Mouse (Mus musculus) kidney, adult 2 months (tissue): ENCODE data around the gene Serf2. TPM values are rescaled to one million over a fixed set of nuclear protein-coding genes. Genes with fewer than 3 reads are reported as not detected.

Experiments
- DNase-seq: peaks from one replicate; pipeline ENCODE4 v3.0.0; 2021
- H3K27ac ChIP-seq: fragments of 200-500 bp; 2 replicates; pipeline ENCODE4 v1.5.1; 2012; ENCODE audit warnings: low read depth, low read length, control low read depth, inconsistent platforms; ENCODE audit not compliant: insufficient read depth
- H3K27me3 ChIP-seq: fragments of 200-500 bp; replicated peaks from 2 replicates; pipeline ENCODE4 v1.6.1; 2012; ENCODE audit warnings: mild to moderate bottlenecking, moderate library complexity, low read length, inconsistent platforms; ENCODE audit not compliant: control insufficient read depth, insufficient read depth
- H3K36me3 ChIP-seq: fragments of 200-500 bp; 2 replicates; pipeline ENCODE4 v1.6.1; 2012; ENCODE audit warnings: mild to moderate bottlenecking, moderate library complexity, low read length, inconsistent platforms; ENCODE audit not compliant: control insufficient read depth, insufficient read depth
- H3K4me1 ChIP-seq: fragments of 200-500 bp; 2 replicates; pipeline ENCODE4 v1.6.1; 2011; ENCODE audit warnings: low read length; ENCODE audit not compliant: control insufficient read depth, insufficient read depth
- H3K4me3 ChIP-seq: fragments of 200-500 bp; 2 replicates; pipeline ENCODE4 v1.5.1; 2011; ENCODE audit warnings: mild to moderate bottlenecking, low read depth, low read length, control low read depth; ENCODE audit not compliant: insufficient read depth
- CTCF ChIP-seq: fragments of 200-500 bp; conservative IDR thresholded peaks from 2 replicates; pipeline ENCODE4 v1.5.1; 2011; ENCODE audit warnings: low read depth, mild to moderate bottlenecking, control low read depth, low read length, moderate library complexity, mixed read lengths; ENCODE audit not compliant: insufficient read depth, insufficient read length
- POLR2A ChIP-seq: fragments of 200-500 bp; IDR thresholded peaks from one replicate; pipeline ENCODE4 v1.6.1; 2011; ENCODE audit warnings: low read depth, low read length, control low read depth
- WGBS: fragments of 180-500 bp; shearing (Covaris S2); methylation state at CpG from one replicate; pipeline ENCODE4 v1.1.7; 2018; 5-methylcytosine and 5-hydroxymethylcytosine counted together
- polyA plus RNA-seq: library from polyadenylated mRNA; depleted of rRNA; stranded (reverse); fragments of >200 nt; gene quantifications from 2 replicates; pipeline ENCODE4 v1.2.3, GENCODE M21; 2012

The Serf2 gene
- polyA plus RNA-seq, 1 experiment: 400 TPM

GRCm38 (mm10) chr2:121446506-121446905 lies 2.5 kb upstream of the Serf2 start:
- H3K4me3 ChIP-seq: no peak overlapping the region
- no peak overlapping the region for H3K27ac ChIP-seq
- H3K4me1 ChIP-seq: peaks cover 16% of the 10 kb centered on the region
- DNase-seq: no peak
- no peaks in the 10 kb centered on the region for H3K27me3 ChIP-seq
- WGBS: 75% methylated on average over 4 of the region's 4 CpGs
- TF ChIP-seq CTCF: no peak
- no peak for TF ChIP-seq POLR2A
- peaks cover 4% of the 10 kb centered on the region for H3K36me3 ChIP-seq

DNA sequence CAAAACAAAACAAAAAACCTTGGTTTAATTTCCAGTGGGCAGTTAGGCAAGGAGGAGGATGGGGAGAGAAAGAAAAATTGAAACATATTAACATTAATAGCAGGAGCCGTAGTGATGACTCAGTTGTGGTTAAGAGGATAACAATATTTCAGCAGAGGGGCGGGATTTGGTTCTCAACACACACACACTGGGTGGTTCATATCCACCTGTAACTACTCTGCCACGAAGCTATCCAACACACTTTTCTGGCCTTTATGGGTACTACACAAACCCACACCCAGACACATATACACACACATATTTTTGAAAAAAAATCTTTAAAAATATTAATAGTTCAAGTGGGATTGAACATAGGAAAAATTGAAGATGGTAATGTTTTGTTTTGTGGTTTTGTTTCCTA lies 2.0 kb upstream of the Serf2 start:
- Histone ChIP-seq H3K27ac (no peak overlapping the region), H3K36me3 (peaks cover 4% of the 10 kb centered on the region), H3K4me1 (peaks cover 14% of the 10 kb centered on the region; the same call in 1 of the 2 replicates), H3K27me3 (no peaks in the 10 kb centered on the region), H3K4me3 (no peak overlapping the region)
- no peak for DNase-seq
- WGBS: 94% methylated on average over 3 of the region's 3 CpGs
- TF ChIP-seq POLR2A: no peak
- TF ChIP-seq CTCF: no peak

DNA sequence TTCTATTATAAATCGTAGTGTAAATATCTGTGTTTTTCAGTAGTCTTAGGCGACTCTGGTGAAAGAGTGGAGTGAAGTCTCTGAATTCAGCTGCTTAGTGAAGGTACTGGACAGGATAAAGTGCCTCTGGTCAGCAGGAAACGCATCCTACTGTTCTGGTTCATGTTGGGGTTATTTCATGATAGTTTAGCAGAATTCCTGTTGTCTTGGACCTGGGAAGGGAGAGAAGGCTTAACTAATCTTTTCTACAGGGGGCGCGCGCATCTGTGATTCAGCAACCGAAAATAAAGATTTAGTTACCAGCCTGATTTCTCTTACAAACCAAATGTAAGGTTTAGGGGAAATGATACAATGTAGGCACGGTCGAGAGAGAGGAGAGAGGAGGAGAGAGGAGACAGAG lies 859 bp upstream of the Serf2 start:
- 9% methylated on average over 9 of the region's 9 CpGs for WGBS
- H3K27me3 ChIP-seq: no peaks in the 10 kb centered on the region
- H3K27ac ChIP-seq: peak overlapping the region; percentile 99
- H3K4me3 ChIP-seq: no peak overlapping the region
- DNase-seq: peak; percentile 74
- TF ChIP-seq CTCF: no peak
- TF ChIP-seq POLR2A: no peak
- peaks cover 9% of the 10 kb centered on the region; the same call in 1 of the 2 replicates for H3K4me1 ChIP-seq
- H3K36me3 ChIP-seq: peaks cover 4% of the 10 kb centered on the region

DNA sequence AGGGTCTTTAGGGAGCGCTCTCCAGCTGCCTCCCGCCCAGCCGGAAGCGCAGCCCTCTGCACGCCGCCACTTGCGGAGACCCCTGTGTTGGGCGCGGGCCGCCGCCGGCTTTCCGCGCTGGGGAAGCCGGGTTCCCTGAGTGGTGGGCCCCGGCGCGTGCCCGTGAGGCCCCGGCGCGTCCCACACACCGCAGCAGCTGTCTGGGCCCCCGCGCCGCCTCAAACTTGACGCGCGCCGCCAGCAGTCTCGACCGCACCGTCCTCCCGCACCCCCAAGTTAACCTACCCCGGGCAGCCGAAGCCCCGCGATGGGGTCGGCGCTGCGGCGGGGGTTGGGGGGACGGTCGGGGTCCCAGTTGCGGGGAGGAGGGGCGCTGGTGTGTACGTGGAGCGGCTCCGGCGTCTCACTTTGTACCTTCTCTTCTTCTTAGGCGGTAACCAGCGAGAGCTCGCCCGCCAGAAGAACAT lies 583 bp downstream of the Serf2 start:
- DNase-seq: no peak
- Histone ChIP-seq H3K27ac (peak overlapping the region; percentile 95), H3K4me1 (peaks cover 13% of the 10 kb centered on the region; the same call in 1 of the 2 replicates), H3K36me3 (peaks cover 4% of the 10 kb centered on the region), H3K27me3 (no peaks in the 10 kb centered on the region), H3K4me3 (peak overlapping the region; percentile 93)
- TF ChIP-seq POLR2A: no peak
- TF ChIP-seq CTCF: no peak
- under 1% methylated on average over 54 of the region's 54 CpGs for WGBS

DNA sequence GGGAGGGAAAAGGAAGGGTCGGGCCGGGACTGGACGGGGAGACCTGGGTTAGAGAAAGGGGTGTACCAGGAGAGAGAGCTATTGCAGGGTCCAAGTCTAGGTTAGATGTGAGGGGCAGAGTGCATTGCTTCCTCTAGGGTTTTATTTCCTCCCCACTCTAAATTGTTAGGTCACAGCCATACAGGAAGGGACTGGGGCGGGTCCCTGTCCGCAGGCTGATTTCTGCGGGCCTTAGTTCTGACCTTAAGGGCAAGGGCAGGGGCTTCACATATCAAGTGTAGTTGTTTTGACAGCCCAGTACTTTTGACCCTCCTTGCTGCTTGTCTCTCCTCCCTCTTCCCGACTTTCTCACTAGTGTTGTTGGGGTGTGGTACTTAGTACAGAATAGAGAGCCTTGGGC lies 1.1 kb downstream of the Serf2 start:
- no peaks in the 10 kb centered on the region for H3K27me3 ChIP-seq
- TF ChIP-seq CTCF: no peak
- TF ChIP-seq POLR2A: no peak
- H3K27ac ChIP-seq: peak overlapping the region; percentile 8
- H3K4me1 ChIP-seq: peaks cover 13% of the 10 kb centered on the region; the same call in 1 of the 2 replicates
- 0% methylated on average over 7 of the region's 7 CpGs for WGBS
- peak overlapping the region; percentile 93 for H3K4me3 ChIP-seq
- no peak for DNase-seq
- peaks cover 4% of the 10 kb centered on the region for H3K36me3 ChIP-seq

DNA sequence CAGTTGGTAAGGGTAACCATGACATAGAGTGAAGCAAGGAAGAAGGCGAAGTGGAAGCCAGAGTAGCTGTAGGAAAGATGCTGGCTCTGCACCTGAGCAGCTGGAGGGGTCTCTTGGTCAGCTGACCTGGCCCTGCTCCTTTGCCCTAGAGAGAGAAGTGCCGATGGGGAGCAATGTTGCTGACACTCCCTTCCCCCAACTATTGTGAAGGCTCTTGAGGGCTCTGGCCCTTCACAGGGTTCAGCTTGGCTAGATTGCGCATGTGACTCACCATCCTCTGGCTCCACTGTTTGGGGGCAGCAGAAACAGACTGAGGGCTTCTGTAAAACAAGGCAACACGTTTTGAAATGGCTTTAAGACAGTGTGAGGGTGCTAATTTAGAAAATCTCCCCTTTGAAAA lies 3.4 kb downstream of the Serf2 start:
- TF ChIP-seq POLR2A (no peak), CTCF (no peak)
- Histone ChIP-seq H3K4me3 (no peak overlapping the region), H3K36me3 (peaks cover 4% of the 10 kb centered on the region), H3K4me1 (peaks cover 13% of the 10 kb centered on the region; the same call in 1 of the 2 replicates), H3K27me3 (no peaks in the 10 kb centered on the region), H3K27ac (no peak overlapping the region)
- 53% methylated on average over 4 of the region's 4 CpGs for WGBS
- DNase-seq: no peak

DNA sequence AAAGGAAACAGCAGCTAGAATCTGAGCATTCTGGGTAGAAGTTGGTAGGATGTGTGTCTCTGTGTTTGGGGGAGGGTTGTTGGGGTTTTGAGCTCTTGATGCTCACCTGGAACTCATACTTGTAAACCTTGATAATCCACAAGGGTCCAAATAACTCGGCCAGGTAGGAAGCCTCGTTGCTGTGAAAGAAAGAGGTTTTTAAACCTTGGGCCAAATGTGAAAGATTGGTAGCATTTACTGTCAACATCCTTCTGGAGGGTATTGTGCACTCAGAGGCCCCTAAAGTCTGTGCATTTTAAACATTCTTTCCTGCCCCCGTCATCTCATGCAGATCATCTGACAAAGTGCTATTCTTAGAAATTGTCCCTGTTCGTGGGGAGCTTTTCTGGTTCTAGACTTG lies 4.0 kb downstream of the Serf2 start, which contains the start of gene Hypk:
Gene Hypk (plus strand): TSS at position 301 of the 400 bp plus-strand sequence.
- Histone ChIP-seq H3K36me3 (peaks cover 4% of the 10 kb centered on the region), H3K27me3 (no peaks in the 10 kb centered on the region), H3K27ac (0 out of 2 replicates have a peak within 1 kb of the TSS, but pooled peaks have one; percentile 41), H3K4me1 (peaks cover 19% of the 10 kb centered on the region; the same call in 1 of the 2 replicates), H3K4me3 (no peak within 1 kb of the TSS)
- DNase-seq: no peak
- 54% methylated on average over 4 of the region's 4 CpGs for WGBS
- TF ChIP-seq CTCF: no peak
- no peak for TF ChIP-seq POLR2A
